Mouse (Mus musculus) c-Kit-positive CD71-positive TER-119-positive erythroid progenitor cells, embryonic 14.5 days (primary cell): ENCODE measurements around the gene Ptgs1.

Experiments
- DNase-seq: peaks from one replicate; pipeline ENCODE4 v3.0.0-alpha.2; 2013; ENCODE audit warnings: low spot score

The Ptgs1 gene

DNA sequence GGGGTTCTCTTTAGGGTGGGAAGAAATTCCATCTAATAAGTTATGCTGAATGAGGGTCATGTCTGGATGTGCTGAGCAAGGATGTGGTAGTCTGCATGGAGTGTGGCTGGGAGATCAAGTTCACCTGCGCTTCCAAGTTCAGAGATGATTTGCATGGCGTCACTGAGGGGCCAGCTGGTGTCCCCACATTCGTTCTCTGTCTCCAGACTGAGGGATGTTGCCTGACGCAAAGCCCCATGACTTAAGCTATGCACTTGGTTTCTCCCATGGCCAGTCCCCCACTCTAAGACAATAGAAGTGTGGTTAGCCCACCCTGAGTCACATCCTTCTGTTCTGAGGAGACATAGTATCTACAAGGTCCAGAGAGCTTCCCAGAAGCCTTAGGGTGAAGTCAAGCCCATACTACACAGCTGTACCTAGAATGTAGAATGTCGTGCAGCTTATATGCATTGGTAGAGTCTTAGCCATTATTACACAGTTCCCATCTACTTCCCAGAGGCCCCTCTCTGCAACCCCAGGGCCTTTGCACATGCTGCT lies 15.0 kb upstream of the Ptgs1 start:
- no peak for DNase-seq

GRCm38 (mm10) chr2:36216546-36216945 lies 13.7 kb upstream of the Ptgs1 start:
- DNase-seq = no peak

GRCm38 (mm10) chr2:36216953-36217573 lies 13.2 kb upstream of the Ptgs1 start:
- no peak for DNase-seq

GRCm38 (mm10) chr2:36217692-36218233 lies 12.5 kb upstream of the Ptgs1 start:
- no peak for DNase-seq

DNA sequence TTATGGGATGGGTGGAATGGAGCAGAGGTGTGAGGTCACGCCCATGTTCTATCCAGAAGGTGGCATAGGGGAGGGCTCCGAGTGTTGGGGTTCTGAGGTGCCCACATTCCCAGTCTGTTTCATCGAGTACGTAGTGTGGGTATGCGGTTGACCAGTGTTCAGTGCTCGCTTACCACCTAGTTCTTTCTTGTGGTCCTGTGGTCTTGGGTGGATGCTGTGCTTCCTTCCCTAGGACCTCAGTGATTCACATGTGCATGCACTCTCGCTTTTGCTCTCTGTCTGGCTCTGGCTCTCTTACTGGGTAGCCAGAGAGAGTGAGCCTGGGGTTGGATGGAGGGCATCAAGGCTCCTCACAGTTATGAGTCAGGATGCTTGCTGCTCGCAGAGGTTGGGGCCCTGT lies 10.1 kb upstream of the Ptgs1 start:
- DNase-seq = no peak

- DNase-seq = no peak
These were observed 9.3 kb upstream of the Ptgs1 start for GRCm38 (mm10) chr2:36220891-36221290.

GRCm38 (mm10) chr2:36222168-36222848 lies 7.9 kb upstream of the Ptgs1 start:
- no peak for DNase-seq

DNA sequence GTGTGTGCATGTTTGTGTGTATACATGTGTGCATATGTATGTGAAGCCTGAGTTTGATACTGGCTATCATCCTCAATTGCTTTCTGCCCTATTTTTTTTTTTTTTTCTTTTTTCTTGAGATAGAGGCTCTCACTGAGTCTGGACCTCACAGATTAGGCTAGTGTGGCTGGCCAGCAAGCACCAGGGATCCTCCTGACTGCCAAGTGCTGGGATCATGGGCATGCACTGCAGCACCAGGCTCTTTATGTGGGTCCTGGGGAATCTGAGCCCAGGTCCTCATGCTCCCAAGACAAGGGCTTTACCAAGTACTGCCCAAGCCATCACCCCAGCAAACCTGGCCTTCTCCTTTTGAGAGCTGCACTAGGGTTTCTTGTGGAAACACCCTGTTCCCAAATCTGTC lies 6.8 kb upstream of the Ptgs1 start:
- no peak for DNase-seq

- DNase-seq = no peak
These were observed 6.1 kb upstream of the Ptgs1 start for GRCm38 (mm10) chr2:36224153-36224552.

GRCm38 (mm10) chr2:36224599-36224998 lies 5.6 kb upstream of the Ptgs1 start:
- no peak for DNase-seq

DNA sequence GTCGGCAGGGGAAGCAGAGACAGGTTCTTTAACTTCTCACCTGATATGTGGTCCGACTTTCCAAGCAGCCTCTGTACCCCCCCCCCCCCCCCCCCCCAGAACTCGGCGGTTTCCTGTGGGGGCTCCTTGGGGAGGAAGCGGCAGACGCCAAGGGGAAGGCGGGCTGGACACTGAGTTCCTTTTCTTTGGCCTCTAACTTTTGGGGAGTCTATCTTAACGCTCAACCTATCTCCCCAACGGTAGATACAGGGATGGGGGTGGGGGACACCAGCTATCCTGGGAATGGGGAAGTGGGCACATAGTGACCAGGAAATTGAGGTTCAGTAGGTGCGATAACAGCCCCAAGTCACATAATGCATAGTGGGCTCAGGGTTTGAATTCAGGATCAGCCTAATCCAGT lies 741 bp downstream of the Ptgs1 start:
- DNase-seq = no peak

GRCm38 (mm10) chr2:36234526-36235368 lies 4.5 kb downstream of the Ptgs1 start:
- DNase-seq = no peak

GRCm38 (mm10) chr2:36235917-36236316 lies 5.7 kb downstream of the Ptgs1 start:
- DNase-seq = no peak

DNA sequence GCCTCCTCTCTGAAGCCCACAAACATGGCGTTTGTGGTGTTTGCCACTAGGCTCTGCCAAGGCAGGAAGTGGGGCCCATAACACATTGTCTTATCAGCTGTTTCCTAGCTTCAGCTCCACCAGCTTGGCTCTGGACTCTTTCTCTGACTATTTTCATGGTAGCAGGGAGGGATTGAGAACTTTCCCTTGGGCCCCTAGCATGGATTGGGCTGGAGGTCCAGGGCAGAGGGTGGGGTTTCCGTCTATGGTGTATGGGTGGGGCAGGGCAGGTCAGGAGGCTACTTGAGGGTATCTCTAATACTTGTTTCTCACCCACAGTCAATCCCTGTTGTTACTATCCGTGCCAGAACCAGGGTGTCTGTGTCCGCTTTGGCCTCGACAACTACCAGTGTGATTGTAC lies 6.7 kb downstream of the Ptgs1 start:
- DNase-seq = no peak

DNA sequence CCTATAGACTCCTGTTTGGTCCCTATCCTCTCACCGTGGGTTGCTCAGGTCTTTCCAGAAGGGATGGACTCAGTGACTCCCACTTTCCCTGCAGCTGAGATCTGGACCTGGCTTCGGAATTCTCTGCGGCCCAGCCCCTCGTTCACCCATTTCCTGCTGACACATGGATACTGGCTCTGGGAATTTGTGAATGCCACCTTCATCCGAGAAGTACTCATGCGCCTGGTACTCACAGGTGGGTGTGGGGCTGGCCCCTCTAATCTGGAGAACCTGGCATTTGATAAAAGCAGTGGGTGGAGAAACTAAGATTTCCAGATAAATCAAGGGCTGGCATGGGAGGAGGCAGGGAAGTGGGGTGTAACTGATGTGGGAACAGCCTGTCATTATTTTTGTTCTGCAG lies 7.3 kb downstream of the Ptgs1 start:
- no peak for DNase-seq

DNA sequence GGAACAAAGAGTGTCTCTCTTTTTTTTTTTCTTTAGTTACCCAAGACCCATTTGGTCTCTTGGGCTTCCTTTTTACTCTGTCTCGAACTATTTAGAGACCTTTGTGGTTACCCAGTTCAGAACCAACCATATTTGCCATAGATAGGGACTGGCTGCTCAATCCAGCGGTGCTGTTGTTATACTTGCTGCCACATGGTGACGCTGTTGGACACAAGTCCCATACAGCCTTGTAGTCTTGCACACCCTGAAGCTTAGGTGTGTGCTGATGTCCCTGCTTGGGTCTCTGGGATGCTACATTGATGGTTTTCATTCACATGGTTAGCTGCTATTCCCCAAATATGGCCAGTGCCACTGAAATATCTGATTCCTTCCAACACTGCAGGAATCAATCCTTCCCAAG lies 8.2 kb downstream of the Ptgs1 start:
- DNase-seq = no peak

GRCm38 (mm10) chr2:36238951-36239350 lies 8.7 kb downstream of the Ptgs1 start:
- no peak for DNase-seq

GRCm38 (mm10) chr2:36242514-36242913 lies 12.3 kb downstream of the Ptgs1 start:
- no peak for DNase-seq

DNA sequence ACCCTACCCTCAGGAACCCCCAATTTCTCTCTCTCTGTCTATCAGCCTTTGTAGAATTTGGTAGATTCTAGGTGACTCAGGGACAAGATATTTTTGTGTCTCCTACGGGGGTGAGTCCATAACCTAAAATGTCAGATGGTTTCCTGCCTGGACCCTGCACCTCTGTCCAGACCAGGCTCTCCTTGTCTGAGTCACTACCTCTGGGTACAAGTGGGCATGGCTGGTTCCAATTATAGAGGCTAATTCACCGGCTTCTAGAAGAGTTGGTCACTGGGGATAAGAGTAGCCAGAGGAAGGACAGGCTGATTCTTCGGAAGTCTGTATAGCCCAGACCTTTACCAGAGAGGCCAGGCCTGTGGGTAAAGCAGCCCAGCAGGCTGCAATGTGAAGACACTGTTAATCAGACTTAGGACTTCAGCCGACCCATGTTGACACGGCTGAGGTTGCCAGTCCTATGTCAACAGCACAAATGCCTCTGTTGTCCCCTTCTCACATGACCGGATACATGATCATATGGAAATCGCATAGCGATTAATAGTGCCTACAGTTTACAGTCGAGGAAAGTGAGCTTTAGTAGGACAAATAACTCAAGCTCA lies 13.2 kb downstream of the Ptgs1 start:
- DNase-seq = no peak

DNA sequence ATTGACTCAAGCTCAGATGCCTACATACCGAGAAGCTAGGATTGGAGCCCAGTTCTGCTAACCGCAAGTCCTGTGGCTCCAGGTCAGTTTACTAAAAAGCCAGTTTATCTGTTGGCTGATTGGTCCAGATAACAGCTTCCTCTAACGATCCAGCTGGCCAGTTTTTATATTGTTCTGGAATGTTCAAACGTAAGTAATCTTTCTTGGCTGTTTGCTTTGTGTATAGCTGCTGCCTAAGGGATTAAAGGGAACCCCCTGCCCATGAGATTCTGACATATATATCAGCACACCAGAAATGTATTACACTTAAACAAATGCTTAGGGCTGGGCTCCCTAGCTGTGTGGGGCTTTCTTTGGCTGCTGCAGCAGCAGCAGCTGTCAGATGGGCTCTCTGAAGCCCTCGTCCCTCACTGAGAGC lies 13.7 kb downstream of the Ptgs1 start:
- DNase-seq = no peak

DNA sequence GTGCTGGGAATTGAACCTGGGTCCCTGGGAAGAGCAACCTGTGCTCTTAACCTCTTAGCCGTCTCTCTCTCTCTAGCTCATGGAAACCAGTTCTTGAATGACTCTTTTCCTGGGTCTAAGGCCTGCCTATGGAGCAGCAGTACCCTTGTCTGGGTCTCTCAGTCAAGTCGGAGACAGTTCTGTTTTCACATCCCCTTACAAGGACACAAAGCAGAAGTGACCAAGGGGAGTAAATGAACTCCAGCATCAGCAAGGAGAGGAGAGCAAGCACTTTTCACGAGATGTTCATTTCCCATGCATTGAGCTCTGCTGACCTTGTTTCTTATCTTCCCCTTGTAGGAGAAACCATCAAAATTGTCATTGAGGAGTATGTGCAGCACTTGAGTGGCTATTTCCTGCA lies 14.5 kb downstream of the Ptgs1 start:
- no peak for DNase-seq

- DNase-seq = no peak
These were observed 17.7 kb downstream of the Ptgs1 start for GRCm38 (mm10) chr2:36247964-36248363.
